Mouse (Mus musculus): Measurements from ENCODE around the gene Cope.

- peak; percentile 56 for TF ChIP-seq CTCF (IDR thresholded peaks at IDR 0.05; ENCODE audit: control insufficient read depth, insufficient read depth, low read length)
- no peak for TF ChIP-seq POLR2A (IDR thresholded peaks at IDR 0.05; ENCODE audit: borderline replicate concordance, control insufficient read depth, low read depth, low read length)
Observed at GRCm38 (mm10) chr8:70286737-70287136, 15.6 kb upstream of the Cope start.

All from bone marrow, adult 2 months (tissue).